Mouse (Mus musculus) ES-E14 (cell line): ENCODE results near the gene Apol8. TPM values are rescaled to one million over a fixed set of nuclear protein-coding genes. Genes with fewer than 3 reads are reported as not detected.

ENCODE experiments used
- DNase-seq: peaks from one replicate; pipeline ENCODE4 v3.0.0-alpha.2; 2013; ENCODE audit warnings: low read depth, low spot score
- H3K27ac ChIP-seq: 2 replicates; pipeline ENCODE4 v1.5.1; 2012; ENCODE audit warnings: low read depth, mild to moderate bottlenecking, low read length, moderate library complexity, mixed read lengths; ENCODE audit not compliant: poor library complexity, insufficient read depth, severe bottlenecking
- H3K36me3 ChIP-seq: 2 replicates; pipeline ENCODE4 v1.6.1; 2012; ENCODE audit warnings: mild to moderate bottlenecking, low read length, moderate library complexity, mixed read lengths; ENCODE audit not compliant: control insufficient read depth, poor library complexity, insufficient read depth, severe bottlenecking
- H3K4me1 ChIP-seq, 2 experiments: fragments of 150-350 bp in 1 of 2; sonication (generic) in 1 of 2; 2 replicates each; pipeline ENCODE4 v1.6.1; 2012; ENCODE audit warnings: low read length in 2 of 2, mild to moderate bottlenecking in 1 of 2, mixed read lengths in 1 of 2; ENCODE audit not compliant: control insufficient read depth in 2 of 2, insufficient read depth in 2 of 2, poor library complexity in 1 of 2
- H3K4me3 ChIP-seq, 2 experiments: fragments of 150-350 bp in 1 of 2; sonication (generic) in 1 of 2; 2 replicates each; pipeline ENCODE4 v1.5.1; 2012; ENCODE audit warnings: low read length in 2 of 2, low read depth in 1 of 2, mild to moderate bottlenecking in 1 of 2, mixed read lengths in 1 of 2; ENCODE audit not compliant: insufficient read depth in 1 of 2, poor library complexity in 1 of 2, severe bottlenecking in 1 of 2
- H3K9ac ChIP-seq: 2 replicates; pipeline ENCODE4 v1.6.1; 2012; ENCODE audit warnings: low read depth, mild to moderate bottlenecking, low read length, mixed read lengths; ENCODE audit not compliant: poor library complexity, insufficient read depth, severe bottlenecking
- H3K9me3 ChIP-seq: fragments of 150-350 bp; sonication (generic); 2 replicates; pipeline ENCODE4 v1.6.1; 2012; ENCODE audit warnings: low read depth, mild to moderate bottlenecking, low read length; ENCODE audit not compliant: control insufficient read depth, insufficient read depth
- CHD2 ChIP-seq: IDR thresholded peaks from 2 replicates; pipeline ENCODE4 v1.6.1; 2014; ENCODE audit warnings: mild to moderate bottlenecking, low read depth, low read length, inconsistent platforms
- HCFC1 ChIP-seq: IDR thresholded peaks from 2 replicates; pipeline ENCODE4 v1.6.1; 2012; ENCODE audit warnings: low read length, inconsistent platforms, borderline replicate concordance; ENCODE audit not compliant: insufficient read depth
- MAFK ChIP-seq: IDR thresholded peaks from 2 replicates; pipeline ENCODE4 v1.6.1; 2014; ENCODE audit warnings: mild to moderate bottlenecking, low read depth, low read length, inconsistent platforms; ENCODE audit not compliant: insufficient read depth
- ZC3H11A ChIP-seq: IDR thresholded peaks from 2 replicates; pipeline ENCODE4 v1.6.1; 2012; ENCODE audit warnings: low read depth, mild to moderate bottlenecking, inconsistent platforms, low read length, borderline replicate concordance
- ZNF384 ChIP-seq: IDR thresholded peaks from 2 replicates; pipeline ENCODE4 v1.6.1; 2012; ENCODE audit warnings: low read depth, low read length, inconsistent platforms
- in situ Hi-C, 2 experiments: fragments of 600-800 bp; cut with MboI; formaldehyde crosslinking; loops; one replicate each; pipeline ENCODE4 v1.15.1; 2025; ENCODE audit warnings: low sequenced_read_pairs in 2 of 2, inconsistent platforms in 1 of 2; ENCODE audit not compliant: unreplicated experiment in 2 of 2
- total RNA-seq: library from RNA; depleted of rRNA; stranded (reverse); fragments of 300-350 nt; gene quantifications from 2 replicates; pipeline ENCODE4 v1.2.3, GENCODE M21; 2012

Gene Apol8
- total RNA-seq, 1 experiment = 1.8 TPM

DNA sequence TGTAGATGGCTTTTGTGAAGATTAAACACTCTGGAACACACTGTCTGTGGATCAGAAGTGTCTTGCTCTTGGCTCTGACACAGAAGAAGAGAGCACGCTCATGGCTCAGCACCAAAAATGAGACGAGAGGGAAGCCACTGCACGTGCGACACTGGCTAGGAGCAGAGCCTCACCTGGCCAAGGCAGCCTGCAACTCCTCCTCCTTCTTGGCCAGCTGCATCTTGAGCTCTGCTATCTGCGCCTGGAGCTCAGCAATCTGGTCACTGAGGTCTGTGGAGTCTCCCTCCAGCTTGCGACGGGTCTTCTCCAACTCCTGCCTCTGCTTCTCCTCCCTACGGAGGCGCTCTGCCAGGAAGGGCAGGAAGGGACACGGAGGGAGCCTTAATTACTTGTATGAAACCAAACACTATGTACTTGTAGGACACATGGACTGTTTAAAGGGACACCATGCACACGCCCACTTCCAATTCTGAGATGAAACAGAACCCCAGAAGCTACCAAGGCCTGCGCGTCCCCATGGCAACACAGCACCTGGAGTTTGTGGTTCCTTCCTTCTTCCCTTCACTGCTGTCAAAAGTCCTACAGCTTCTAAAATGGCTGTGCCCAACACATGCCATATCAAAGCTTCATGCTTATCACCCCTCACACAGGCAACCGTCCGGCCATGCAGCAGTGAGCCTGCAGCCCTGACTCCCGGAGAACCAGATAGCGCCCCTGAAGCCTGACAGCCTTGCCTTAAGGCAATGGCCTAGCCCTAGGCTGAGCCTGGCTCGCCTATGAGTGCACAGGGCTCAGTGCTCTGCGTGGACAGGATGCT lies 16.5 kb upstream of the Apol8 start:
- Histone ChIP-seq H3K27ac (no peak overlapping the region), H3K36me3 (peaks cover 93% of the 10 kb centered on the region), H3K9ac (no peak overlapping the region), H3K4me1 (peaks cover 0 to 2% of the 10 kb centered on the region in 2 experiments; a peak in 1 of 4 replicates), H3K9me3 (no peaks in the 10 kb centered on the region), H3K4me3 (no peak overlapping the region)
- TF ChIP-seq HCFC1 = no peak
- TF ChIP-seq MAFK = no peak
- DNase-seq = no peak
- in situ Hi-C loops = loop anchor here in 1 of 2 experiments (10.0 kb wide), 1 partner anchor 141 kb away; no protein-coding TSS in a partner anchor

DNA sequence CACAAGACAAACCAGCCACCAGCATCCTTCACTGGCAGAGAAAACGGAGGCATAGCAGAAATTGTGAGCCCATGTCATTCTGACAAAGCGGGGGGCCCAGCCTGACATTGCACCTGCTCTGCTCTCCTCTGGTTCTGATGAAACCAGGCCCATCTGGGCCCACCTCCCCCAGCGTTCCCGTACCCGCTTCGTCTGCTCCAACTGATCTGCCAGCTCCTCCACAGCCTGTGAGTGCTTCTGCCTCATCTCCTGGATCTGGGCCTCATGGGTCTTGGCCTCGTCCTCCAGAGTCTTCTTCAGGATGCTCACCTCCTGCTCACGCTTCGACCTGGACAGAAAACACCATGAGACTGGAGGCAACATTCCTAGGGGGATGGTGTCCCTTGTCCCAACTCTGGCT lies 14.1 kb upstream of the Apol8 start:
- H3K4me1 ChIP-seq = no peaks in the 10 kb centered on the region
- TF ChIP-seq HCFC1 (no peak), ZNF384 (no peak), CHD2 (no peak), ZC3H11A (no peak), MAFK (no peak)
- no peaks in the 10 kb centered on the region for H3K9me3 ChIP-seq
- no peak for DNase-seq
- peaks cover 95% of the 10 kb centered on the region for H3K36me3 ChIP-seq
- no peak overlapping the region for H3K9ac ChIP-seq
- H3K4me3 ChIP-seq = no peak overlapping the region
- in situ Hi-C loops = loop anchor here in 1 of 2 experiments (10.0 kb wide), 1 partner anchor 144 kb away; no protein-coding TSS in a partner anchor
- no peak overlapping the region for H3K27ac ChIP-seq

DNA sequence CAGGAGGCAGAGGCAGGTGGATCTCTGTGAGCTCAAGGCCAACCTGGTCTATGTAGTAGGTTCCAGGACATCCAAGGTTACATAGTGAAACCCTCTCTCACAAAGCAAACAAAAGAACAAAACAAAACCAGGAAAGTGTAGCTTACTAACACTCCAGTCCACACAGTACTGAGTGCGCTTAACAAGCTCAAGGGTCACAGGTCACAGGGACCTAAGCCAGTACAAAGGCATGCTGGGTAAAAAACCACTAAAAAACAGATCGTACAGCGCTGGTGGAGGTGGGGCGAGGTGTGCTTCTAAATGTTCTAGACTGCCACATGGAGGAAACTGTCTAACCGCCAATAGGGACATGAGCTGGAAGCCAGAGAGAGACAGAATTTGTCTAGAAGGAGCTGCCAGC lies 13.5 kb upstream of the Apol8 start:
- no peak overlapping the region for H3K4me3 ChIP-seq
- in situ Hi-C loops = loop anchor here in 1 of 2 experiments (10.0 kb wide), 1 partner anchor 144 kb away; no protein-coding TSS in a partner anchor
- H3K36me3 ChIP-seq = peaks cover 95% of the 10 kb centered on the region
- no peaks in the 10 kb centered on the region for H3K9me3 ChIP-seq
- no peaks in the 10 kb centered on the region for H3K4me1 ChIP-seq
- H3K9ac ChIP-seq = no peak overlapping the region
- no peak overlapping the region for H3K27ac ChIP-seq
- DNase-seq = no peak
- TF ChIP-seq CHD2 = no peak
- no peak for TF ChIP-seq MAFK
- no peak for TF ChIP-seq ZNF384
- TF ChIP-seq HCFC1 = no peak
- no peak for TF ChIP-seq ZC3H11A

DNA sequence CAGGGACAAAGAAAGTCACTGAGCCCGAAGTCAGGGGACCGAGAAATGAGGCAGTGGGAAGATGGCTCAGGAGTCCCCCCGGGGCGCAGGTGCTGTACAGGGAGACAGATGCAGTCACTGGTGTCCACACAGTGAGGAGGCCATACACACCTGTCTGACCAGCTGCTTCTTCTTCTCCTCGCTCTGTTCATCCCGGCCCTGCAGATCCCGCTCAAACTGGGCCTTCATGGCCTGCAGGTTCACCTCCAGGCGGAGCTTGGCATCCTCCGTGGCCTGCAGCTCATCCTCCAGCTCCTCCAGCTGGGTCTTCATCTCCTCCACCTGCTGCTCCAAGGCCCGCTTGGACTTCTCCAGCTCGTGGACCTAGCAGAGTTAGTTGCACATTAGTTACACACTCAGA lies 10.2 kb upstream of the Apol8 start:
- Histone ChIP-seq H3K4me3 (no peak overlapping the region), H3K9me3 (no peaks in the 10 kb centered on the region), H3K27ac (no peak overlapping the region), H3K36me3 (peaks cover 93% of the 10 kb centered on the region), H3K9ac (no peak overlapping the region), H3K4me1 (0 out of 4 replicates have a peak, but pooled peaks cover 0 to 2% of the 10 kb centered on the region in 2 experiments)
- TF ChIP-seq HCFC1 (no peak), ZNF384 (no peak), ZC3H11A (no peak), CHD2 (no peak), MAFK (no peak)
- in situ Hi-C loops = no loop called here
- no peak for DNase-seq
